Mouse (Mus musculus) small intestine, adult 10 weeks (tissue): ENCODE results near the gene Kctd5. TPM values are rescaled to one million over a fixed set of nuclear protein-coding genes. Genes with fewer than 3 reads are reported as not detected.

Experiments
- polyA plus RNA-seq: library from polyadenylated mRNA; stranded (reverse); fragments of 350-450 nt; fragmentation: Illumina TruSeq; extraction: RNeasy Lipid Tissue Mini Kit (QIAGEN cat#74804); gene quantifications from one replicate; pipeline ENCODE4 v1.2.3, GENCODE M21; 2014; ENCODE audit warnings: low replicate concordance

Kctd5 gene
- 107 TPM for polyA plus RNA-seq

GRCm38 (mm10) chr17:24072919-24073696 is at the start of gene Kctd5:
Gene Kctd5, minus strand, starts transcription at chr17:24073485.

GRCm38 (mm10) chr17:24037844-24038243 is 35.4 kb downstream of the Kctd5 start, which contains the start of gene Prss27:
Gene Prss27, plus strand, starts transcription at chr17:24038144.

GRCm38 (mm10) chr17:23997901-23998300 is 75.4 kb downstream of the Kctd5 start, which contains the start of gene Prss22:
Gene Prss22, minus strand, starts transcription at chr17:23998100.

Other genes with a start within 250 kb of the Kctd5 start
- 18.9 TPM for gene Elob, start 244.3 kb downstream of the Kctd5 start, polyA plus RNA-seq
- gene Prss33, start 237.4 kb downstream of the Kctd5 start, polyA plus RNA-seq = not detected
- gene Prss32, start 229.6 kb downstream of the Kctd5 start, polyA plus RNA-seq = 6.8 TPM
- gene Prss41, start 229.3 kb downstream of the Kctd5 start, polyA plus RNA-seq = 1.1 TPM
- not detected for gene Prss21, start 205.4 kb downstream of the Kctd5 start, polyA plus RNA-seq
- gene Dcpp1, start 192.6 kb downstream of the Kctd5 start, polyA plus RNA-seq = not detected
- not detected for gene Dcpp2, start 192.6 kb downstream of the Kctd5 start, polyA plus RNA-seq
- gene Dcpp3, start 156.0 kb downstream of the Kctd5 start, polyA plus RNA-seq = not detected
- gene Sbp, start 131.8 kb downstream of the Kctd5 start, polyA plus RNA-seq = not detected
- not detected for gene Sbpl, start 118.2 kb downstream of the Kctd5 start, polyA plus RNA-seq
- gene Prss30, start 92.9 kb downstream of the Kctd5 start, polyA plus RNA-seq = 4.3 TPM
- gene Prss22, start 75.4 kb downstream of the Kctd5 start, polyA plus RNA-seq = not detected
- not detected for gene Prss27, start 35.3 kb downstream of the Kctd5 start, polyA plus RNA-seq
- gene Pdpk1, start 77.4 kb upstream of the Kctd5 start, polyA plus RNA-seq = 35.3 TPM
- gene Amdhd2, start 90.3 kb upstream of the Kctd5 start, polyA plus RNA-seq = 0.74 TPM
- gene Atp6v0c, start 96.2 kb upstream of the Kctd5 start, polyA plus RNA-seq = 38.1 TPM
- gene Tbc1d24, start 132.1 kb upstream of the Kctd5 start, polyA plus RNA-seq = 34.6 TPM
- not detected for gene Ntn3, start 136.0 kb upstream of the Kctd5 start, polyA plus RNA-seq
- 2.5 TPM for gene Tedc2, start 147.4 kb upstream of the Kctd5 start, polyA plus RNA-seq
- gene Ccnf, start 178.0 kb upstream of the Kctd5 start, polyA plus RNA-seq = 1.9 TPM